Mouse (Mus musculus): Measurements from ENCODE around the gene Gm20662.

Gene Gm20662

GRCm38 (mm10) chr9:107975399-107976386, 20.5 kb upstream of the Gm20662 start, which contains the start of gene Uba7:
TSS of gene Uba7 (plus strand) at chr9:107975505.
- peak; percentile 59 for DNase-seq

GRCm38 (mm10) chr9:107978815-107979214, 17.3 kb upstream of the Gm20662 start:
- no peak for DNase-seq

- no peak for DNase-seq
Observed at GRCm38 (mm10) chr9:107981684-107982605, 14.2 kb upstream of the Gm20662 start.

- DNase-seq: peak; percentile 72
Observed at GRCm38 (mm10) chr9:107982681-107983346, 13.3 kb upstream of the Gm20662 start, which contains the start of gene Gm20661. TSS of gene Gm20661 (plus strand) at chr9:107983058.

- DNase-seq: peak; percentile 88
Observed at GRCm38 (mm10) chr9:107983421-107983890, 12.7 kb upstream of the Gm20662 start.

GRCm38 (mm10) chr9:107984052-107984753, 11.9 kb upstream of the Gm20662 start:
- no peak for DNase-seq

- no peak for DNase-seq
Observed at GRCm38 (mm10) chr9:107984754-107985055, 11.4 kb upstream of the Gm20662 start.

- peak; percentile 85 for DNase-seq
Observed at GRCm38 (mm10) chr9:107985131-107986119, 10.7 kb upstream of the Gm20662 start, which contains the start of gene Inka1. TSS of gene Inka1 (minus strand) at chr9:107985879.

- DNase-seq: peak; percentile 82
Observed at GRCm38 (mm10) chr9:107986376-107986775, 9.8 kb upstream of the Gm20662 start.

GRCm38 (mm10) chr9:107987950-107988349, 8.2 kb upstream of the Gm20662 start:
- no peak for DNase-seq

GRCm38 (mm10) chr9:107992197-107992596, 4.0 kb upstream of the Gm20662 start, which contains the start of gene Cdhr4:
TSS of gene Cdhr4 (plus strand) at chr9:107992497.
- no peak for DNase-seq

GRCm38 (mm10) chr9:107993013-107993412, 3.1 kb upstream of the Gm20662 start:
- DNase-seq: no peak

- DNase-seq: no peak
Observed at GRCm38 (mm10) chr9:107994464-107994863, 1.7 kb upstream of the Gm20662 start.

- no peak for DNase-seq
Observed at GRCm38 (mm10) chr9:107995513-107995912, 636 bp upstream of the Gm20662 start.

- DNase-seq: peak; percentile 100
Observed at GRCm38 (mm10) chr9:108001922-108002770, 6.0 kb downstream of the Gm20662 start, which contains the start of gene Ip6k1. TSS of gene Ip6k1 (plus strand) at chr9:108002501.

GRCm38 (mm10) chr9:108002778-108003530, 6.8 kb downstream of the Gm20662 start:
- peak; percentile 14 for DNase-seq

GRCm38 (mm10) chr9:108003531-108003890, 7.4 kb downstream of the Gm20662 start:
- DNase-seq: peak; percentile 14

- DNase-seq: no peak
Observed at GRCm38 (mm10) chr9:108008041-108008440, 11.9 kb downstream of the Gm20662 start.

- DNase-seq: no peak
Observed at GRCm38 (mm10) chr9:108010385-108010784, 14.2 kb downstream of the Gm20662 start.
